In genomic region chr8:125277071-125277682, GRCm38 (mm10) we compare ENCODE assay signal across 15 mouse cellular contexts.
DNase-seq lines count a peak whose midpoint lies in the region; ATAC-seq lines count a peak whose summit lies in the region.
"Had no signal": no experiment of that assay in that cellular context is flagged by ENCODE, and none has a peak within 500 bp of the region (broad histone marks: within the 10 kb centered on the region; RNA-seq: fewer than 3 reads in every experiment).

No protein-coding gene starts in this region.

- H3K36me3 ChIP-seq in heart, embryonic 10.5 days, result no peaks in the 10 kb centered on the region
- H3K36me3 ChIP-seq in hindbrain, embryonic 13.5 days, result no peaks in the 10 kb centered on the region
- no peaks in the 10 kb centered on the region for H3K36me3 ChIP-seq in neural tube, embryonic 11.5 days (ENCODE audit: control insufficient read depth, insufficient read depth, low read length)
- H3K36me3 ChIP-seq: intestine, embryonic 15.5 days had no signal

- H3K27ac ChIP-seq in heart, embryonic 10.5 days, result peak overlapping the region; percentile 4; the same call in 1 of the 2 replicates
- peak overlapping the region; percentile 8; the same call in 1 of the 2 replicates for H3K27ac ChIP-seq in hindbrain, embryonic 13.5 days
- no peak overlapping the region for H3K27ac ChIP-seq in neural tube, embryonic 11.5 days (ENCODE audit: low read depth, low read length)
- H3K27ac ChIP-seq: intestine, embryonic 15.5 days; macrophage had no signal

- ATAC-seq in hindbrain, embryonic 13.5 days (ENCODE audit: low FRiP score), result no peak
- ATAC-seq in neural tube, embryonic 11.5 days (ENCODE audit: insufficient read depth, low FRiP score, low TSS enrichment), result no peak
- ATAC-seq: intestine, embryonic 15.5 days; liver, postnatal 0 days had no signal

- 0 out of 2 replicates have a peak overlapping the region, but pooled peaks have one; percentile 3 for H3K9ac ChIP-seq in hindbrain, embryonic 13.5 days
- no peak overlapping the region for H3K9ac ChIP-seq in neural tube, embryonic 11.5 days (ENCODE audit: low read length)
- H3K9ac ChIP-seq: intestine, embryonic 15.5 days; liver, postnatal 0 days had no signal

- no peaks in the 10 kb centered on the region for H3K9me3 ChIP-seq in heart, embryonic 10.5 days
- H3K9me3 ChIP-seq in hindbrain, embryonic 13.5 days, result no peaks in the 10 kb centered on the region
- no peaks in the 10 kb centered on the region for H3K9me3 ChIP-seq in neural tube, embryonic 11.5 days (ENCODE audit: control insufficient read depth, low read length)
- H3K9me3 ChIP-seq: intestine, embryonic 15.5 days had no signal

- H3K4me2 ChIP-seq in hindbrain, embryonic 13.5 days, result no peak overlapping the region
- H3K4me2 ChIP-seq in neural tube, embryonic 11.5 days (ENCODE audit: low read depth), result no peak overlapping the region; the same call in 1 of the 2 replicates
- H3K4me2 ChIP-seq: intestine, embryonic 15.5 days had no signal

- peaks cover 27% of the 10 kb centered on the region for H3K4me1 ChIP-seq in heart, embryonic 10.5 days
- peaks cover 22% of the 10 kb centered on the region for H3K4me1 ChIP-seq in hindbrain, embryonic 13.5 days (replicated peaks)
- peaks cover 8% of the 10 kb centered on the region; the same call in 1 of the 2 replicates for H3K4me1 ChIP-seq in neural tube, embryonic 11.5 days (ENCODE audit: control insufficient read depth, insufficient read depth, low read length)
- H3K4me1 ChIP-seq: intestine, embryonic 15.5 days had no signal

- no peak for DNase-seq in heart, embryonic 10.5 days (ENCODE audit: low spot score)
- no peak for DNase-seq in heart, adult 18-20 months
- DNase-seq in embryo, embryonic 10.5 days (ENCODE audit: low spot score), result peak; percentile 88
- DNase-seq in neural tube, embryonic 11.5 days (ENCODE audit: low spot score), result peak; percentile 52
- DNase-seq in lung, postnatal 25 days (ENCODE audit: low spot score), result no peak
- no peak for DNase-seq in adrenal gland, postnatal 4 days (ENCODE audit: low spot score in 2 of 2)
- DNase-seq in gastrocnemius, postnatal 14 days, result no peak
- DNase-seq: cerebellum, adult 2 months; heart, postnatal 14 days; kidney, postnatal 10 days; layer of hippocampus, adult 9-11 months; liver, postnatal 0 days had no signal

- intact Hi-C loops in gastrocnemius, postnatal 14 days (cut with DNase I; ENCODE audit: low total_unique reads), result no loop called here

- 0 out of 2 replicates have a peak, but pooled peaks cover 6% of the 10 kb centered on the region for H3K27me3 ChIP-seq in heart, embryonic 10.5 days (ENCODE audit: insufficient read depth, poor library complexity, severe bottlenecking)
- peaks cover 19% of the 10 kb centered on the region for H3K27me3 ChIP-seq in hindbrain, embryonic 13.5 days
- H3K27me3 ChIP-seq in neural tube, embryonic 11.5 days (ENCODE audit: control insufficient read depth, insufficient read depth, low read length), result peaks cover 3% of the 10 kb centered on the region; the same call in 1 of the 2 replicates

- WGBS in heart, embryonic 10.5 days, result 24% methylated on average over 11 of the region's 11 CpGs
- WGBS in hindbrain, embryonic 13.5 days, result 12% methylated on average over 11 of the region's 11 CpGs
- 8% methylated on average over 11 of the region's 11 CpGs for WGBS in neural tube, embryonic 11.5 days

- H3K4me3 ChIP-seq in heart, embryonic 10.5 days, result no peak overlapping the region
- no peak overlapping the region for H3K4me3 ChIP-seq in hindbrain, embryonic 13.5 days
- H3K4me3 ChIP-seq in neural tube, embryonic 11.5 days (ENCODE audit: low read depth, low read length), result no peak overlapping the region
- H3K4me3 ChIP-seq: intestine, embryonic 15.5 days had no signal

Comparison
In these comparisons a context has a peak if more than half of its experiments do, and no peak if none do; other contexts are left out.
1. DNase-seq: peak in embryo, embryonic 10.5 days (single experiment) and neural tube, embryonic 11.5 days (single experiment); none in heart, embryonic 10.5 days (single experiment), heart, adult 18-20 months (0 of 2), lung, postnatal 25 days (single experiment), adrenal gland, postnatal 4 days (0 of 2) and gastrocnemius, postnatal 14 days (single experiment).